Mouse (Mus musculus): ENCODE measurements around the gene Grin2c. TPM values are rescaled to one million over a fixed set of nuclear protein-coding genes. Genes with fewer than 3 reads are reported as not detected.

Gene Grin2c
- polyA plus RNA-seq, 1 experiment from 2014 or later, result not detected

GRCm38 (mm10) chr11:115286201-115286993 lies 19.4 kb upstream of the Grin2c start:
- Histone ChIP-seq H3K27me3 (ENCODE audit: control insufficient read depth, insufficient read depth, low read length) (no peaks in the 10 kb centered on the region), H3K36me3 (ENCODE audit: control insufficient read depth, insufficient read depth, low read length) (no peaks in the 10 kb centered on the region), H3K9ac (ENCODE audit: low read length) (no peak overlapping the region), H3K4me2 (ENCODE audit: low read depth, low read length) (no peak overlapping the region), H3K4me3 (replicated peaks; ENCODE audit: low read length) (no peak overlapping the region), H3K4me1 (ENCODE audit: control insufficient read depth, insufficient read depth, low read length) (peaks cover 18% of the 10 kb centered on the region), H3K9me3 (replicated peaks; ENCODE audit: control insufficient read depth, low read length) (no peaks in the 10 kb centered on the region), H3K27ac (ENCODE audit: low read length) (no peak overlapping the region)
- ATAC-seq (ENCODE audit: insufficient read depth, low FRiP score), result no peak
- WGBS, result 75% methylated on average over 19 of the region's 19 CpGs

- Histone ChIP-seq H3K27ac (ENCODE audit: low read length) (no peak overlapping the region), H3K4me1 (ENCODE audit: control insufficient read depth, insufficient read depth, low read length) (peaks cover 6% of the 10 kb centered on the region), H3K4me3 (replicated peaks; ENCODE audit: low read length) (no peak overlapping the region), H3K9ac (ENCODE audit: low read length) (no peak overlapping the region), H3K9me3 (replicated peaks; ENCODE audit: control insufficient read depth, low read length) (no peaks in the 10 kb centered on the region), H3K4me2 (ENCODE audit: low read depth, low read length) (no peak overlapping the region), H3K36me3 (ENCODE audit: control insufficient read depth, insufficient read depth, low read length) (no peaks in the 10 kb centered on the region), H3K27me3 (ENCODE audit: control insufficient read depth, insufficient read depth, low read length) (no peaks in the 10 kb centered on the region)
- ATAC-seq (ENCODE audit: insufficient read depth, low FRiP score), result no peak
- WGBS, result 59% methylated on average over 4 of the region's 4 CpGs
Observed at GRCm38 (mm10) chr11:115285282-115285681, 18.2 kb upstream of the Grin2c start.

GRCm38 (mm10) chr11:115283891-115284620 lies 17.0 kb upstream of the Grin2c start:
- H3K4me3 ChIP-seq (replicated peaks; ENCODE audit: low read length), result no peak overlapping the region
- ATAC-seq (ENCODE audit: insufficient read depth, low FRiP score), result no peak
- WGBS, result 87% methylated on average over 12 of the region's 12 CpGs
- H3K4me1 ChIP-seq (ENCODE audit: control insufficient read depth, insufficient read depth, low read length), result no peaks in the 10 kb centered on the region
- no peaks in the 10 kb centered on the region for H3K9me3 ChIP-seq (replicated peaks; ENCODE audit: control insufficient read depth, low read length)
- H3K27me3 ChIP-seq (ENCODE audit: control insufficient read depth, insufficient read depth, low read length), result no peaks in the 10 kb centered on the region
- no peak overlapping the region for H3K27ac ChIP-seq (ENCODE audit: low read length)
- H3K36me3 ChIP-seq (ENCODE audit: control insufficient read depth, insufficient read depth, low read length), result no peaks in the 10 kb centered on the region
- no peak overlapping the region for H3K9ac ChIP-seq (ENCODE audit: low read length)
- H3K4me2 ChIP-seq (ENCODE audit: low read depth, low read length), result no peak overlapping the region

- Histone ChIP-seq H3K36me3 (ENCODE audit: control insufficient read depth, insufficient read depth, low read length) (no peaks in the 10 kb centered on the region), H3K4me2 (ENCODE audit: low read depth, low read length) (no peak overlapping the region), H3K27ac (ENCODE audit: low read length) (no peak overlapping the region), H3K27me3 (ENCODE audit: control insufficient read depth, insufficient read depth, low read length) (no peaks in the 10 kb centered on the region), H3K4me3 (replicated peaks; ENCODE audit: low read length) (no peak overlapping the region), H3K9me3 (replicated peaks; ENCODE audit: control insufficient read depth, low read length) (no peaks in the 10 kb centered on the region), H3K4me1 (ENCODE audit: control insufficient read depth, insufficient read depth, low read length) (no peaks in the 10 kb centered on the region), H3K9ac (ENCODE audit: low read length) (no peak overlapping the region)
- ATAC-seq (ENCODE audit: insufficient read depth, low FRiP score), result no peak
- WGBS, result 69% methylated on average over 9 of the region's 9 CpGs
Observed at GRCm38 (mm10) chr11:115283486-115283765, 16.4 kb upstream of the Grin2c start.

GRCm38 (mm10) chr11:115282723-115283485 lies 15.9 kb upstream of the Grin2c start:
- Histone ChIP-seq H3K4me1 (ENCODE audit: control insufficient read depth, insufficient read depth, low read length) (no peaks in the 10 kb centered on the region), H3K9me3 (replicated peaks; ENCODE audit: control insufficient read depth, low read length) (no peaks in the 10 kb centered on the region), H3K27me3 (ENCODE audit: control insufficient read depth, insufficient read depth, low read length) (no peaks in the 10 kb centered on the region), H3K36me3 (ENCODE audit: control insufficient read depth, insufficient read depth, low read length) (no peaks in the 10 kb centered on the region), H3K4me3 (replicated peaks; ENCODE audit: low read length) (no peak overlapping the region), H3K27ac (ENCODE audit: low read length) (no peak overlapping the region), H3K4me2 (ENCODE audit: low read depth, low read length) (no peak overlapping the region), H3K9ac (ENCODE audit: low read length) (no peak overlapping the region)
- no peak for ATAC-seq (ENCODE audit: insufficient read depth, low FRiP score)
- WGBS, result 83% methylated on average over 8 of the region's 8 CpGs

- Histone ChIP-seq H3K9ac (ENCODE audit: low read length) (no peak overlapping the region), H3K4me1 (ENCODE audit: control insufficient read depth, insufficient read depth, low read length) (no peaks in the 10 kb centered on the region), H3K27ac (ENCODE audit: low read length) (no peak overlapping the region), H3K36me3 (ENCODE audit: control insufficient read depth, insufficient read depth, low read length) (no peaks in the 10 kb centered on the region), H3K27me3 (ENCODE audit: control insufficient read depth, insufficient read depth, low read length) (no peaks in the 10 kb centered on the region), H3K9me3 (replicated peaks; ENCODE audit: control insufficient read depth, low read length) (no peaks in the 10 kb centered on the region), H3K4me3 (replicated peaks; ENCODE audit: low read length) (no peak overlapping the region), H3K4me2 (ENCODE audit: low read depth, low read length) (no peak overlapping the region)
- no peak for ATAC-seq (ENCODE audit: insufficient read depth, low FRiP score)
- WGBS, result 76% methylated on average over 8 of the region's 8 CpGs
Observed at GRCm38 (mm10) chr11:115282295-115282694, 15.3 kb upstream of the Grin2c start.

- Histone ChIP-seq H3K27me3 (ENCODE audit: control insufficient read depth, insufficient read depth, low read length) (no peaks in the 10 kb centered on the region), H3K4me3 (replicated peaks; ENCODE audit: low read length) (no peak overlapping the region), H3K9ac (ENCODE audit: low read length) (no peak overlapping the region), H3K4me2 (ENCODE audit: low read depth, low read length) (no peak overlapping the region), H3K27ac (ENCODE audit: low read length) (no peak overlapping the region), H3K4me1 (ENCODE audit: control insufficient read depth, insufficient read depth, low read length) (peaks cover 8% of the 10 kb centered on the region; the same call in 1 of the 2 replicates), H3K9me3 (replicated peaks; ENCODE audit: control insufficient read depth, low read length) (no peaks in the 10 kb centered on the region), H3K36me3 (ENCODE audit: control insufficient read depth, insufficient read depth, low read length) (no peaks in the 10 kb centered on the region)
- ATAC-seq (ENCODE audit: insufficient read depth, low FRiP score), result no peak
- 59% methylated on average over 1 of the region's 1 CpGs for WGBS
Observed at GRCm38 (mm10) chr11:115279726-115280125, 12.7 kb upstream of the Grin2c start.

GRCm38 (mm10) chr11:115278176-115278575 lies 11.1 kb upstream of the Grin2c start:
- ATAC-seq (ENCODE audit: insufficient read depth, low FRiP score), result no peak
- no peaks in the 10 kb centered on the region for H3K9me3 ChIP-seq (replicated peaks; ENCODE audit: control insufficient read depth, low read length)
- H3K9ac ChIP-seq (ENCODE audit: low read length), result no peak overlapping the region
- 72% methylated on average over 6 of the region's 6 CpGs for WGBS
- H3K36me3 ChIP-seq (ENCODE audit: control insufficient read depth, insufficient read depth, low read length), result no peaks in the 10 kb centered on the region
- no peak overlapping the region for H3K27ac ChIP-seq (ENCODE audit: low read length)
- H3K4me3 ChIP-seq (replicated peaks; ENCODE audit: low read length), result no peak overlapping the region
- H3K4me1 ChIP-seq (ENCODE audit: control insufficient read depth, insufficient read depth, low read length), result peaks cover 8% of the 10 kb centered on the region; the same call in 1 of the 2 replicates
- H3K4me2 ChIP-seq (ENCODE audit: low read depth, low read length), result peak overlapping the region; percentile 51
- no peaks in the 10 kb centered on the region for H3K27me3 ChIP-seq (ENCODE audit: control insufficient read depth, insufficient read depth, low read length)

- Histone ChIP-seq H3K9me3 (replicated peaks; ENCODE audit: control insufficient read depth, low read length) (no peaks in the 10 kb centered on the region), H3K27ac (ENCODE audit: low read length) (peak overlapping the region; percentile 64), H3K36me3 (ENCODE audit: control insufficient read depth, insufficient read depth, low read length) (no peaks in the 10 kb centered on the region), H3K4me3 (replicated peaks; ENCODE audit: low read length) (peak overlapping the region; percentile 48), H3K9ac (ENCODE audit: low read length) (peak overlapping the region; percentile 53), H3K4me1 (ENCODE audit: control insufficient read depth, insufficient read depth, low read length) (peaks cover 8% of the 10 kb centered on the region; the same call in 1 of the 2 replicates), H3K4me2 (ENCODE audit: low read depth, low read length) (peak overlapping the region; percentile 51), H3K27me3 (ENCODE audit: control insufficient read depth, insufficient read depth, low read length) (no peaks in the 10 kb centered on the region)
- 21% methylated on average over 7 of the region's 7 CpGs for WGBS
- no peak for ATAC-seq (ENCODE audit: insufficient read depth, low FRiP score)
Observed at GRCm38 (mm10) chr11:115277604-115277975, 10.5 kb upstream of the Grin2c start.
